Mouse (Mus musculus): Measurements from ENCODE around the gene Sema3a.

Sema3a gene

DNA sequence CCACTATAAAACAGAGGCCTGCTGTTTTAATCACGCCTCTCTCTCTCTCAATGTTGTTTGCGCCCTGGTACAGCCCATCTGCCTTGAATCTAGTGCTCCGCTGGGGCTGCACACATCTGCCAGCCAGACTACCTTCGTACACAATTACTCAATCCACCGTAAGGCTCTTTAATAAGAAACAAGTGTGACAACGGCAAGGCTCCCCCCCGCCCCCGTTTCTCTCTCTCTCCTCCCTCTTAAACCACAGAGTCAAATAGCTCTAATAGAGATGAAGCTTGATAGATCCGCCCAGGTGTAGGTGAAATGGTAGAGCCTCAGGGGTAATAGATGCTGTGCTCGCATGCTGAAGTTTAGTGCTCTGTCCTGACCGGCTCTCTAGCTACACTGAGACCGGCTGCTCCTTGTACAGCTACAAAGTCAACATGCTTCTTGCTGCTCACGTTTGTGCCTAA lies at the start of gene Sema3a:
Gene Sema3a (plus strand): TSS at position 174 of the 452 bp plus-strand sequence.
- no peak for DNase-seq (ENCODE audit: low spot score in 2 of 2)

DNA sequence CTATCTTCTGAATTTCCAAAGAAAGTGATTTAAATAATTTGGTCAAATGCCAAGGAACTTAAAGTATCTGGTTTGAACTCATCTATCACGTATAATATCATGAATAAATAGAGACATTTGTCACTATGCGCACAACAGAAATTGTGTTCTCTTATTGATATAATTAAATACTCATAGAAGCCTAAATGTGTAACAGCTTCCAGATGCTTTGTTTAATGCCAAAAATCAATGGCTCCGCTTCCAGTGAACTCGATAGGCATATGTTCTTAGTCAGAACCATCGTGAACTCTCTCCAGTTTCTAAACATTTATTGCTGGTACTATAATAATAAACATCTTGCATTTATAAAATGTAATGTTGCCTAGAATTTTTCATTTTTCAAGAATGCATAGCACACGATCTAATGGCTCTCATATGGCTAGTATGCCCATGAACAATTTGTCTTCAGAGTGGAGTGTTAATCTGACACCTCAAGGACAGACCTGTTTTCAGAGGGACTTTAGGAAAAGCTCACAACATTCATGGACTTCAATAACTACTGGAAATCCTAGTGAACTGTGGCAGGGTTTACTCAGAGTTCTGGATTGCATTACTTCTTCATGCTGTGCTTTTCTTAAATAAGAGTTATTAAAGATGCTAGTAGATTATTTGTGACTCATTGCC lies 40.3 kb upstream of the Sema3a start:
- no peak for DNase-seq (ENCODE audit: low spot score in 2 of 2)

DNA sequence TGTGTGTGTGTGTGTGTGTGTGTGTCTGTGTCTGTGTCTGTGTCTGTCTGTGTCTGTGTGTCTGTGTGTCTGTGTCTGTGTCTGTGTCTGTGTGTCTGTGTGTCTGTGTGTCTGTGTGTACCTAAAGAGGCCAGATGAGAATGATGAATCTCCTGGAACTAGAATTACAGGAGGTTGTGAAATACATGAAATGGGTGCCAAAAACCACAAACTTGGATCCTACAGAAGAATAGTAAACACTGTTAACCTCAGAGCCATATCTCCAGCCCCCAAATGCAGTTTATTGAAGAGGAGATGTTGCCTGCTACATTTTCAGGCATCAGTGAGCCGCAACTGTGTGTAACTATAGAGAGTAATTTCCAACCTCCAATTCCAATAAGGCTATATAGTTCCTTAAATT lies 34.8 kb upstream of the Sema3a start:
- DNase-seq (ENCODE audit: low spot score in 2 of 2): no peak

DNA sequence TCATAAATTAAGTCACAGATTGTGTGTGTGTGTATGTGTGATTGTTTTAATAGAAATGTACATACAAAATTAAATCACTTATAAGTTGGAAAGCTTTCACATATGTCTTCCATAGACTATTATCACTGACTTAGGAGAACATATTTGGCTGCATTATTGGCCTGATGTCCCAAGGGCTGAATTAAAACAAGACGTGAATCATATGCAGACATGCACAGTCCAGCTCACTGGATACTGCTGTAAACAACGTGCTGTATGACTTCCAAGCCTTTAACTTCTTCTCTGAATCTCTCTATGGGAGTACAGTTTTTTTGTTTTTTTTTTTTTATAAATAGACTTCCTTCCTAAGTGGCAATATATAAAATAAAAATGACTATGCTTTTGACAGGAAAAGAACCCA lies 15.7 kb upstream of the Sema3a start:
- no peak for DNase-seq (ENCODE audit: low spot score in 2 of 2)

DNA sequence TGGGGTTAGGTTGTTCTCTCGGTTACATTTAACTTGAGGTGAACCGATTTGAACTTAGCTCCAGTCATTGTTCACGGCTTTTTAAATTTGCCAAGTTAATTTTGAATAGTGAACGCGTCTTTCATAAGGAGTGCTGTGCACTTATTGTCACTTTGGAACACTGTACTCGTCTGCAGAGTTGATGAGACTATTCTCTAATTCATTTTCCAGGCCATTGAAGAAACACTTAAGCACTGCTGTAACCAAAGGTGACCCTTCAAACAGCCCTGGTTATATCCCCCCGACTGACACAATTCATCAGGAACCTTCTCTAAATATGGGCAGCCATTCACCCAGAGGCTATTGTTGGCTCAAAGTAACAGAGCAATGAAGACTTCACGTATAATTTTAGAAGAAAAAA lies 8.0 kb upstream of the Sema3a start:
- no peak for DNase-seq (ENCODE audit: low spot score in 2 of 2)

DNA sequence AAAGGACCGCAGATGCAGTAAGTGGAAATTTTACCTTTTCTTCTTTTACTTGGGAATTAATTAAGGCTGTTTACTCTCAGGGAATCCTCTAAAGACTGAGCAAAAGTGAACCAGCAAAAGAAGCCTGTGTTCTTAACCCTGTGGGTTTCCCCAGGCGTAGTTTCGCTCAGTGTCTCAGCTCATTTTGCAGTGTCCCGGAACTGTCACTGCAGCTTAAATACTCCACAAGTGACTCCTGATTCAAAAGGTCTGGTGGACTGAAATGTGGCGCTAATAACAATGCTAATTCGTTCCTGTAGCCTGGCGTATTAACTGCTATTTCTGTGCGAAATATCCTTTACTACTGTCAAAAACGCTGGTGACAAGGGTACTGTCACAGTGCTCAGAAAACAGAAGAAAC lies 543 bp downstream of the Sema3a start:
- no peak for DNase-seq (ENCODE audit: low spot score in 2 of 2)

DNA sequence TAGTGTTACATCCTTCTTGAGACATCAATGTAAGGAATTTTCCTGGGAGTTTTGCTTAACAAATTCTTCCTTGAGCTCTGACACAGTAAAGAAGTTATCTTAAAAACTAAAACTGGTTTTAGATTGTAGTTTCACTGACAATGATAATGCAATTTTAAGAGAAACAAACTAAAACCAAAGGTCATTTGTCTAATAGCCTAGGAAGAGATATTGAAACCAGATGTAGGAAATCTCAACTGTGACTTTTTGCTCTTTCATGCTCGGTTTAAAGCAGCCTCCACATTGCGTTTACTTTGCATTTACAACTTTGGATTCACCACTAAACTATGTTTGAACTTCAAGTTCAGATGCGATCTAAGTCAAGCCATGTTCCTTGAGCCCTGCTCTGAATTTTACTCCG lies 982 bp downstream of the Sema3a start:
- no peak for DNase-seq (ENCODE audit: low spot score in 2 of 2)

DNA sequence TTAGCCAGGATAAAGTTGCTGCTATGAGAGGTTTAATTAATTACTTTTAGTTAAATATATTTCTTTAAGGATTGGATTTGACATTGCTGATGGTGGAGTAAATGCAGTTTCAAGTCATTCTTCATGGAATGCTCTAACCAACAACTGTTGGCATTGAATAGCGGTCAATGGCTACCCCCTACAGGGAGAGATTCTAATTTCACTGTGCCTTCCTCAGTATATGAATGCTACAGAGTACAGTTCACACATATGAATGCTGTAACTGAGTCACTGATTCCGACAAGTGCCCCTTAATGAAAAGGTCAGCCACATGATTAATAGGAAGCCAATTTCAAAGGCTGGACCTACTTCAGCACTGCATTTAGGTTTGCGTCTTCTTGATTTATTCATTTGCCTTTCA lies 1.9 kb downstream of the Sema3a start:
- no peak for DNase-seq (ENCODE audit: low spot score in 2 of 2)

DNA sequence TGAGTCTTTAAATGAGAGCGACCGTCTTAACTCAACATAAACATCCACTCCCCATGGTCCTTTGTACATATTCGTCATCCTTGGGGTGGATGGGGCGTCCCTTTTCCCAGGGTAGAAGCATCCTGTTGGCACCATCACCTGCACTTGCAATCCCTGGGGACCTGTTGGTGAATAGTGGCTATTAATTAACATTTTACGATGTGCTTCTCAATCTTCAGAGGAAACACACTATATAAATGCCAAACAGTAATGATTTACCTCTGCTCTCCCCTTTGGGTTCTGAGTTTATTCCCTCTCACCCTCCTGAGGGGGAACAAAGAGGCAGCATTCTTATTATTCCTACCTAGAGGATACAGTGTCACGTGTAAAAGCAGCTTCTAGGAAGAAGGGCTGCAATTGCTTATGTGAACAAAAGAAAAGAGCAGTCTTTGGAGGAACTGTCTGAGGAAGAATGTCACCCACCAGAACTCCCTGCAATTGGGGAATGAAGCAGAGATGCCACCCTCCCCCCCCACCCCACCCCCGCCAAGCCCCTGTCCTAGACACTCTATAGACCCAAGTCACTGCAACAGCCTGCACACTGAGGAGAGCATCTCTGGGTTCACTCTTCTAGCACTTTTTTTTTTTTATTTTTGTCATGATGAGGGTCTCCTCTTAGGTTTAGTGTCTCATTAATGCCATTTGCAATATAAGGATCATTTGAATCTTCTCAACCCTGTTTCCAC lies 19.7 kb downstream of the Sema3a start:
- no peak for DNase-seq (ENCODE audit: low spot score in 2 of 2)

DNA sequence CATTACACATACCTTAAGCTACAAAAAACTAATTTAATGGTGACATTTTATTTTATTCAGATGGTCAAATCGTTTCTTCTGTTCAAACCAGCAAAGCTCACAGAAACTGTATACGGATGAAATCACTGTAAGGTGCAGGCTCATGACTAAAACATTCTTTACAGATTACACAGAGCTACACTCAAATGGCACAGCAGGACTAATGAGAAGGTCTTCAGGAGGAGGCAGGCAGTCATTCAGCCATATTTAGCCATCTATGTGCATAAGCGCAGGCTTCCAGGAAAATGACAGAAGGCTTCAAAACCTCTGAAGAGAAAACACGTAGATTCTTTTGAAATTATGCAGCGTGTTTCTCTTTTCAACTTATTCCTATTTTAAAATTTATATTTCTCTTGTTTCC lies 24.7 kb downstream of the Sema3a start:
- no peak for DNase-seq (ENCODE audit: low spot score in 2 of 2)

DNA sequence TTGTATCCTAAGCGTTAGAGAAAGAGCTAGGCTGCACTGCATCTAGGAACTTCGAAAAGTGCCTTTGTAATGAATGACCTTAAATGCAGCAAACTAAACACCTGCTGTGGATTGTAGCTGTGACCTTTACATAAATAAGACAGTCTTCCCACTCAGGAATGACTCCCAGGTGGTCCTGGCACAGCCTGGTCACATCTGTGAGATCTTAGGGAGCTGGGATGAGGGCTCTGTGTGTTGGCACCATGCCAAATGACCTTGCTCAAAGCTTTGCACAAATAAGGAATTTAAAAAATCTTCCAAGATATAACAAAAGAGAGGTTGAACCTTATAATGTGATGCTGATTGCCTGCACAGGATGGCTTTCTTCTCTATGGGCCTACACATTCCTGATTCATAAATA lies 25.8 kb downstream of the Sema3a start:
- DNase-seq (ENCODE audit: low spot score in 2 of 2): no peak

DNA sequence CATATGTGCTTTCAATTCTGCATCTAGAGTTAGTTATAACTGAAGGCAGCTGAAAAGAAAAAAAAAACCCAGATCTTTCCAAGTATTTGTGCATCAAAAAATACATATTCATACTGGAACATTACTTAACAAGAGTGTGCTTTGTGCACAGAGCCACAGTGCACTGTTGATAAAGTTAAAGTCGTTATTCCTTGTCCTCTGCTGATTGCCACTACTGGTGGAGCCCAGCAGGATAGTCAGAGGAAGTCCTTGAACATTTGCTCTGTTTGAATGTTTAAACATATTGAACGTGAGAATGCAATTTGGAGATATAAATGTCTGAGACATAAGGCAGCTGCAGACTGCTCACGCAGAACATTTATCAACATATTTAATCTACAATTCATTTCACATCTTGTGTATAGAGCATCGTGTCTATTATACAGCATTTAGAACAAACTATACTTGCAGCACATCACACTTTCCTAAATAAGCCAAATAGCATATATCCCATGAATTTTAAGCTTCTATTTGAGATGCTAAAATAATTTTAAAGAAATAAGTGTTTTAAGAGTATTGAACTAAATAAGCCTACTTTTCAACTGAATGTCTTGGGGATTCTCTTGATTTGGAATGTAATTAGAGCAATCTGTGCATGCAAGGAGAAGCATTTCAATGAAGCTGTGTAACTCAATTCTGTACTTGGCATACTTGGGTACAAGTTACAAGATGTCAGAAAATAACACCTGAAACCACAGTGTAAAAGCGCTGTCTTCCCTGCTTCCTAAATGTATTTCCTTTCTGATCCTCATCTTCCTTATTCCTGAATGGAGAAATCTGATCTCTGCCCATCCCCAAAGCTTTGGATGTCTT lies 32.8 kb downstream of the Sema3a start:
- DNase-seq (ENCODE audit: low spot score in 2 of 2): no peak

DNA sequence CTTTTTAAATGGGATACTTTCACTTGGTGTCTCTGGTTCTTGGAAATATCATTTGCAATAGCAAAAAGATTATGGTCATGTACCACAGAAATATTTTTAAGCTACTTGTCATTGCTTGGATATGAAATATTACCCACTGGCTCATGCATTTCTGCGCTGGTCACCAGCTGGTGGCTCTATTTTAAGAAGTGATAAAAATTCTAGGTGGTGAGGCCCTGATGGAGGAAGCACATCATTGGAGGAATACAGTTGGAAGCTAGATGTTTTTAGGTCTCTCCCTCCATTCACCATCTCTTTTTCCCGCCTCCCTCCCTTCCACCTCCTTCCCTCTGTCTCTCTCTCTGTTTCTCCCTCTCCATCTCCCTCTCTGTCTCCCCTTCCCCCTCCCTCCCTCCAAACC lies 57.0 kb downstream of the Sema3a start:
- DNase-seq (ENCODE audit: low spot score in 2 of 2): no peak

DNA sequence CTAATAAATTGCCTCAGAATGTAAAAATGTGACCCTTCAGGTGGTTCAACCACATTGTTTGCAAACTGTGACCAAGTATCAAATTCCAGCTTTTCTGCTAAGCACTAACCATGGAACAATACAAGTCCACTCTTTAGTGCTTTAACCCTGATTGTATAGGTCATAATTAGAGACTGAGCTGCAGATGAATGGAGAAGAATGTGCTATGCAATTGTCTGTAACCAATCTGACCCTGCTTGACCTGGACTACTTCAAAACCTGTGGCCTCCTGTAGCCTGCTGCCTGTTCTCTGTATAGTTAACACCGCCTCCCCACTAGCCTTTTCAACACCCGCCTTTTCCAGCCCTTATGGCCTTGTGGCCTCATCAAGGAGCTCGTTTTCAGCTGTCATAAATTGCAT lies 72.7 kb downstream of the Sema3a start:
- no peak for DNase-seq (ENCODE audit: low spot score in 2 of 2)

DNA sequence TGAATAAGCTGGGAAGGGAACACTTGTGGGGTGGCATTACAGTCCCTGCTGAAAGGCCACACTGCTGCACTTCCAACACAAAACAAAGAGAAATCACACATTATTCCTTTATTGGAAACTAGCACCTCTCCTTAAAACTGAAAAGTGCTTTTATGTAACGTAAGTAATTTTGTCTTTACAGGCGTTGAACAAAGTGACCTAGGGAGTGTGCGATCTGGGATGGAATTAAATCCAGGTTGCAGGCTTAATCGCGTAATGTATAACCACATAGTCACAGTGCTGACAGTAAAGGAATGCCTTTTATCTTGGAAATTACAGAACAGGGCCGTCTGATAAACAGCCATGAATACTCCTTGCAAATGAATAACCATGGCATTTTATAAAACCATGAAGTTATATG lies 74.5 kb downstream of the Sema3a start:
- no peak for DNase-seq (ENCODE audit: low spot score in 2 of 2)

DNA sequence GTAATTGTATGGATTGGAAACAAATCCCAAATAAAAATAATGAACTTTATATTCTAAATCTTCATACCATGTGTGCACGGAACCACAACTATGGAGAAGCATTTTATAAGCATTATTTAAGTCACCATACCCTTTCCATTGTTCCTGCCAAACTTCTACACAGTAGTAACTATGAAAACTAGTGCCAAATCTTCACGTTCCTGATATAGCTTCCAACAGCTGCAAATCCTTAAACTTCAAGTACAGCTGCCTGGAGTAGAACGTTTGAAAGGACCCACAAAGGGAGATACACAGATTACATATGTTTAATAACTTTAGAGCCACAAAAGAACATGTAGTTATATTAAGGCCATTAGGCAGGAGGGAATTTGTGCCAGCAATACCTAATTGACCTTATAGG lies 130.1 kb downstream of the Sema3a start:
- DNase-seq (ENCODE audit: low spot score in 2 of 2): no peak

DNA sequence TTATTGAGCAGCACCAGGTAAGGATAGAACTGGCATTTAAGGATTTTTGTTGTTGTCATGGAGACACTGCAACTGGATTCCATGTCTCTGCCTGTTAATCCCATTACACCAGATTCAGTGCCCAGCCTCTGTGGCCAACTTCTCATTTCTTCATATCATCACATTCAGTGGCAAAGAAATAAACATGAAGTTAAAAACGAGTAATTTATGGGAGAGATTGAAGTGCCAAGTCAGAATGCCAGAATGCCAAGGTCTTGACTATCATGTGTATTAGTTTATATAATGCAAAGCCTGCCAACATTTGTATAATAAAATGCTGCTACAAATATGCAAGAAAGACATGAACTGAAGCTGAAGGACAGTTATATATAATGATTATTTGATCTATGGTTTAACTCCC lies 131.1 kb downstream of the Sema3a start:
- DNase-seq (ENCODE audit: low spot score in 2 of 2): no peak

DNA sequence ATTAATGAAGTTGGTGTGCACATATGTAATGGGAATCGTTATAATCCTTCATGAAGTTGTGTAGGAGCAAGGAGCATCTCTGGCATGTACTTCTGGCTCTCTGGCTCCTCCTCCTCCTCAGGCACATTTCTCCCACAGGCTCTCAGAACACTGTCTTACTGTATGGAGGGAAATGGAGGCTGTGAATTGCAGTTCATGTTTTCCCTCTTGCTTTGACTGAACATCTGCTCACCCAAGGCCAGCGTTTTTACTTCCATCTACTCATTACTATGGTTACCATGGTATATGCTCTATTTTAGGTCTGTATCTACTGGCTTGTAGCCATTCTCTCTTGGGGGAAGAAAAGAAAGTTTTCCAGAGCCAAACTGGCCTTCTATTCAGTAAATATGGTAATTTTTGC lies 137.9 kb downstream of the Sema3a start:
- DNase-seq (ENCODE audit: low spot score in 2 of 2): no peak

DNA sequence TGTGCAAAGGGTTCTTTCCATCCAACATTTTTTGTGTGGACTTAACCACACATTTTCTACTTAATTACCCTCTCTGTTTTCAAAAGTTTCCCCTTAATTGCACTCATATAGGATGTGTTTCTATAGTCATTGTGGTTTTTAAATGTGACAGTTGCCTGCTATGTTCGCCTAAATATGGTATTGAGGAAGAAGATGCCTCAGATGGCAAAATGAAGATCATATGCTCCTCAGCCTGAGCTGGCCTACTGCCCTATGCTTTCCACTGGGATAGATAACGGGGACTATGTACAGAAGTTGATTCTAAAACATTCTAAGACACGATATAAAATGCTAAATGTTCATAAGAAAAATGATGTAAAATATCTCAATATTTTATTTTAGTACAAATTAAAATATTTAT lies 138.3 kb downstream of the Sema3a start:
- no peak for DNase-seq (ENCODE audit: low spot score in 2 of 2)

DNA sequence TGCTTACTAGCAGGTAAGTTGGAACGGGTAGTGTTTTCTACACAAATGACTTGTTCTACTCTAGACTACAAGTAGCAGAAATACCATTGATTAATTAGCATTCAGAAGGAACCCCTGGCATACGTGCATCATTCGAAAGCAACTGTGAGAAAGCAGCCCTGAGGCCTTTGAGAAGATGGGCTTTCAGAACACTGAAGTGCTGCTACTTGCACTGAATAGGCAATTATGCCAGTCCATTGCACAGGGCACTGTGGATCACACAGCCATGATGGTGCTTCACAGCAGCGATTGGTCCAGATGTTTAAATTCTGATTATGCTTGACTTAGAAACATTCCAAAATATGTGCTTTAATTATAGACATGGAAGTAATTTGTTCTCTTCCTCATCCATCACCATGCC lies 187.5 kb downstream of the Sema3a start:
- DNase-seq (ENCODE audit: low spot score in 2 of 2): no peak

DNA sequence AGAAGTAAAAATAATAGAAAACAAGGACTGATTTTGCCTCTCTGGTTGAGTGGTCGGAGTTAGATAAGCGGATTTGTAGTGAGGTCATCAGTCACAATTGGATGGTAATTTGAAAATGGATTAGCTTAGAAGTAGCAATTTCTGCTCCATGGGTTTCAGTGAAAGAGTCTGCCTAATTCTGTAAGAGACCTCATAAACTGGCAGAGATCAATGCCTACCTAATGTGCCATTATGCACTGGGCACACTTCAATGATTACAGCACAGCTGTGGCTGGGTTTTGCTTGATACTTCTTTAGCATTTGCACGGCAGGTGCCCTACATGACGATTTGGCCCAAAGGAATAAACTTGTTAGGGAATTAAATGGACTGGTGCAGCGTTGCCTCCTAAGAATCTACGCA lies 188.8 kb downstream of the Sema3a start:
- no peak for DNase-seq (ENCODE audit: low spot score in 2 of 2)

DNA sequence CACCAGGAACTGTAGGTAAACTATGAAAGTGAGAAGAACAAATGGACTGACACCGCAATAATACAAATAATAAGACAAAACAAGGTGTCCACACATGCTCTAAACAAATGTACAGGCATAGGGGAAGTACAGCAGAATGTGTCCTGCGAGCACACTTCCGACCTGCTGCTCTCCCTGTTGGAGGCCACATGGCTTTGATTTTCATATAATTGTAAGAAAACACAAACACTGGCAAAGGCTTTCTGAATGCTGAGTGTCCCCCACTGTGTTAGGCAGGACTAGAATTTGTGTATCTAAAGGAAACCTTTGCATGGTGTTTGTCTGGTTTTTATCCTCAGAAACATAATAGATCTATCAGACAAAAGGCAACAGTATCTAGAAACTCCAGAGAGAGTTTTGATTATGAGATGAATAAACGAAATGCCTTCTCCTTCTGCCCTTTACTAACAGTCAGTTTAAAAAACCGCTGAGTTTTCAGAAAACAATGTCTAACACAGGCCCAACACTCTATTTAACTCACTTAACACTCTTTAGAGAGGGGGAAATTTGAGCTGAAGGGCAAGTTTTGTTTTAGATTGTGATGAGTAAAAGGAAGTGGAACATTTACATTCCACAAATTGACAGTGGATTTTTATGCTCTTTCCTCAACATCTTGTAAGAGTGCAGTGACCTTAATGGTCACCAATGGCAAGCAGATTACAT lies 193.7 kb downstream of the Sema3a start:
- DNase-seq (ENCODE audit: low spot score in 2 of 2): no peak
